Mouse (Mus musculus): Measurements from ENCODE around the gene Dock10.

DNA sequence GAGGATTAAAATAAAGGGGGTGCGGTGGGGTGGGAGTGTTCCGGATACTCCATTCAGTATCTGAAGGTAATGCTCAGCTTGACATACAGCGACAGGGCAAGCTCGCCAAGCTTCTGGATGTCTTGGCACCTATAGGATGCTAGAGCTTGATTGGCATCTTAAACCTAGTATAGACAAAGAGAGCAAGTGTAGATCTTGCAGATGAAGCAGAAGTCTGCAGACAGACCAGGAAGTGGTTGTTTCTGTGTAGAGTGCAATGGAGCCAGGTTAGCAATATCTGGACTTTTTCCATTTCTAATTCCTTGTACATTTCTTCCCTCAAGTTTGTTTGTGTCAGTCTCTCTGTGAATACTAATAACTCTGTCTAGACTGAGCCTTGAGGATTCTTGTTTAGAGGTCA lies 122.5 kb downstream of the Dock10 start:
- TF ChIP-seq POLR2A (IDR thresholded peaks at IDR 0.05; ENCODE audit: low read depth, low read length), result no peak
- TF ChIP-seq CTCF (conservative IDR thresholded peaks at IDR 0.05; ENCODE audit: insufficient read depth, insufficient read length, low read depth, low read length), result no peak

Data from kidney, adult 2 months (tissue).